24 mouse cellular contexts compared by ENCODE assay signal in the genomic region with DNA sequence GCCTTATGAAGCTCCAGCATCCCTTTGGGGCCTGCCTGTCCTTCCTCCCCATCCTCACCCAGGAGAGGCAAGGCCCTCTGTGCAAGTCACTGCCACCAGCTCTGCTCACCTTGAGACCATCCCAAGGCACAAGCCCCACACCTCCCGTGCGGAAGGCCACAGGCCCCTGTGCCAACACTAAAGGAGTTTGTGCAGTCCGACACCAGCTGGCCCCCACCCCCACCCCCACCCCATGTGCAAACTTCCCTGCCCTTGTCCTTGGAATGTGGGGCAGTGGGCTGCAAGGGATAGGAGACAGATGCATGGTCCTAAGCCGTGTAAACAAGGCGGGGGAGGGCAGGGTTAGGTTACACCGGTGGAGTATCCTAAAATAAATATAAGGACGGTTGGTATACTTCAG. TPM values are rescaled to one million over a fixed set of nuclear protein-coding genes. Genes with fewer than 3 reads are reported as not detected.
"Had no signal": no experiment of that assay in that cellular context is flagged by ENCODE, and none has a peak within 500 bp of the region (broad histone marks: within the 10 kb centered on the region; RNA-seq: fewer than 3 reads in every experiment).

No protein-coding gene starts in this region.

- H3K4me3 ChIP-seq: left cerebral cortex, adult 2 months; limb, embryonic 12.5 days; limb, embryonic 15.5 days; megakaryocyte, embryonic 14.5 days; midbrain, embryonic 12.5 days; midbrain, embryonic 15.5 days; neural tube, embryonic 12.5 days; neural tube, embryonic 15.5 days; stomach, embryonic 15.5 days had no signal

- H3K27ac ChIP-seq: kidney, postnatal 0 days; left cerebral cortex, adult 2 months; limb, embryonic 12.5 days; limb, embryonic 15.5 days; liver, embryonic 14.5 days; midbrain, embryonic 12.5 days; midbrain, embryonic 15.5 days; neural tube, embryonic 12.5 days; neural tube, embryonic 15.5 days; stomach, embryonic 15.5 days had no signal

- H3K27me3 ChIP-seq: midbrain, embryonic 15.5 days; stomach, embryonic 15.5 days had no signal

- H3K9me3 ChIP-seq: limb, embryonic 12.5 days; limb, embryonic 15.5 days; megakaryocyte, embryonic 14.5 days; midbrain, embryonic 12.5 days; midbrain, embryonic 15.5 days; neural tube, embryonic 12.5 days; neural tube, embryonic 15.5 days; stomach, embryonic 15.5 days had no signal

- H3K9ac ChIP-seq: limb, embryonic 15.5 days; liver, embryonic 14.5 days; liver, postnatal 0 days; lung, embryonic 14.5 days; midbrain, embryonic 12.5 days; midbrain, embryonic 15.5 days; neural tube, embryonic 12.5 days; neural tube, embryonic 15.5 days; stomach, embryonic 15.5 days had no signal

- H3K36me3 ChIP-seq: limb, embryonic 12.5 days; limb, embryonic 15.5 days; midbrain, embryonic 12.5 days; midbrain, embryonic 15.5 days; neural tube, embryonic 12.5 days; neural tube, embryonic 15.5 days; stomach, embryonic 15.5 days had no signal

- ATAC-seq: liver, postnatal 0 days; midbrain, embryonic 15.5 days had no signal

- H3K4me1 ChIP-seq: megakaryocyte, embryonic 14.5 days; midbrain, embryonic 15.5 days; stomach, embryonic 15.5 days had no signal

- DNase-seq: kidney, adult 2 months; kidney, postnatal 25 days; layer of hippocampus, postnatal 36 days; liver, postnatal 0 days; lung, embryonic 14.5 days; lung, postnatal 10 days; lung, postnatal 36 days; right cerebral cortex, adult 18-20 months; right cerebral cortex, postnatal 14 days; right cerebral cortex, postnatal 4 days; thymus, adult 18-20 months; thymus, postnatal 36 days had no signal

- H3K4me2 ChIP-seq: limb, embryonic 12.5 days; limb, embryonic 15.5 days; liver, embryonic 11.5 days; lung, embryonic 14.5 days; midbrain, embryonic 12.5 days; midbrain, embryonic 15.5 days; neural tube, embryonic 12.5 days; neural tube, embryonic 15.5 days; stomach, embryonic 15.5 days had no signal

RNA-seq across cellular contexts. Expression of a gene that starts 43.8 kb away (rescaled TPM):
- polyA plus RNA-seq: kidney, adult 2 months; liver, embryonic 14.5 days; liver, postnatal 0 days had no signal
